Mouse (Mus musculus) kidney, adult 8-10 months (tissue): ENCODE results near the gene Pycr1.

Experiments
- DNase-seq, 2 experiments: peaks; one replicate each; pipeline ENCODE4 v3.0.0; 2022

Pycr1 gene

DNA sequence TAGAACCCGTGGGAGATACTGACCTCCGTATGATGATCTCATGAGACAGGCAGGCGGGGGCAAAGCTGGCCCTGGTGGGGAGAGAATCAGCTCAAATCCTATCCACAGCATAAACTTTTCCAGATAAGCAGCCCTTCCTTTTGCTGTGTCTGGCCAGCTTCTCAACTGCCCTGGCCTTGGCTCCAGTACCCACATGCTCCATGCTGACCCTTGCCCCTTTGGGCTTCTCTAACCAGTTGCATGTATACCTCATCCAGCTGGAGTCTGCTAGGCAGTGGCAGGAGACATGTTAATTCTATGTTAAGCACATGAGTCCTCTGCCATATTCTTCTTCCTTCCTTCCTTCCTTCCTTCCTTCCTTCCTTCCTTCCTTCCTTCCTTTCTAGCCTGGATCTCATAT, 11.2 kb upstream of the Pycr1 start:
- peak in 1 of 2 experiments; percentile 33 for DNase-seq

DNA sequence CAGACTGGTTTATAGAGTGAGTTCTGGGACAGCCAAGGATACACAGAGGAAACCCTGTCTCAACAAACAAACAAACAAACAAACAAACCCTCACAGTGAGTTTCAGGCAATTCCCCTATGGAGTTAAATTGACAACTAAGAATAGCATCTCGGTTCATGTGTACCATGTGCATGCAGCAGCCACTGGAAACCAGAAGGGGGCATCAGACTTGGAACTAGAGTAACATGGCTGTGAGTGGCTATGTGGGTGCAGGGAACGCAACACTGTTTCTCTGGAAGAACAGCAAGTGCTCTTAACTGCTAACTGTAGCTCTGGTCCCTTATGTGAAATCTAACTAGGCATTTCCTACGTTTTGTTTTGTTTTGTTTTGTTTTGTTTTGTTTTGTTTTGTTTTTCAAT, 8.3 kb upstream of the Pycr1 start:
- DNase-seq = no peak

DNA sequence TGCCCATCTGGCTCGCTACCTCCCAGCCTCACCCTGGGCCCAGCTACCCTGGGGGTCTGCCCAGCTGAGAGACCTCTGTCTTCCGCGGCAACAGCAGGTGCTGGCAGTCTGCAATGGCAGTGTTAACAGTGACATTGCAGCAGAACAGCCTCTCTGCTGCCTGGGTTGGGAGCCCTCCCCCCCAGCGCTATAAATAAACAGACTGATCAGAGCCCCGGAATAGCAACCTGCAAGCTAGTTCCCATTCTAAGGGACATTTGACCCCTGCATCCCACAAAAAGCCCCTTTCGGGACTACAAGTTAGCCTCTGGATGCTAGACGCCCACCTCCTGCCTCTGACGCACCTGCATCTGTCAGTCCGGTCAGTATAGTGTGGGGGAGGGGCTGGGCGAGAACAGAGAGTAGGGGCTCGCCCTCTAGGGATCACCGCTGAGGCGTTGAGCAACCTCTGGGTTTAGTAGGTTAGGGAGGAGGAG, 4.5 kb upstream of the Pycr1 start, which contains the start of gene Myadml2:
Gene Myadml2, minus strand, starts transcription at position 158 of the 476 bp plus-strand sequence.
- no peak for DNase-seq

DNA sequence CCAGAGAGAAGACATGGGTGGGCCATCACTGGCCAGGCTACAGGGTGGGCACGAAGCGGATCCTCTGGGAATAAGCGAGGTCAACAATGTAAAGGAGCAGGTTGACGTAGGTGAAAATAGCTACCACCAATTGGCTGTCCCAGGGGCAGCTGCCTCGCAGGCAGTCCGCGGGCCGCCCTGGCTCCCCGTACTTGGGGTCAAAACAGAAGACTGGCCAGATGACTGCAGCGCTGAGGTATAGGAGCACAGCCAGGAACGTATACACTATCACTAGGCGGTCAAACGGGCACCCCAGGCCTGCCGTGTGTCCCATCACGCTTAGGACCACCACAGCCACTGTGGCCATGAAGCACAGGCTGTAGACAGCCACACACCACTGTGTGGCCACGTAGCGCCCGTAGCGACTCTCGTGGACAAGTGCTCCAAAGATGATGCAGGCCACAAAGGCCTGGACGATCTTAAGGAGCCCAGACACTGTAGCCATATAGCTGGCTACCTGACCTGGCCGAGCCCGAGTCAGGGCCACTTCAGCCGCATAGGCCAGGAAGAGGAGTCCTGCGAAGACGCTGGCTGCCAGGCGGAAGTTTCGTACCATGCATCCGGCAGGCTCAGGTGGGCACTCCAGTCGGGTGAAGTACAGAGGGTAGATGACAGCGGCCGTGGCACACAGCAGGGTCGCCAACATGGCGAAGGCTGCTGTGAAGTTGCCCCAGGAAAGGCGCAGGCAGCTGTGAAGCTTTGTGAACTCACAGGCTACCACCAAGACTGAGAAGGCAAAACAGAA, 3.7 kb upstream of the Pycr1 start:
- DNase-seq = no peak

DNA sequence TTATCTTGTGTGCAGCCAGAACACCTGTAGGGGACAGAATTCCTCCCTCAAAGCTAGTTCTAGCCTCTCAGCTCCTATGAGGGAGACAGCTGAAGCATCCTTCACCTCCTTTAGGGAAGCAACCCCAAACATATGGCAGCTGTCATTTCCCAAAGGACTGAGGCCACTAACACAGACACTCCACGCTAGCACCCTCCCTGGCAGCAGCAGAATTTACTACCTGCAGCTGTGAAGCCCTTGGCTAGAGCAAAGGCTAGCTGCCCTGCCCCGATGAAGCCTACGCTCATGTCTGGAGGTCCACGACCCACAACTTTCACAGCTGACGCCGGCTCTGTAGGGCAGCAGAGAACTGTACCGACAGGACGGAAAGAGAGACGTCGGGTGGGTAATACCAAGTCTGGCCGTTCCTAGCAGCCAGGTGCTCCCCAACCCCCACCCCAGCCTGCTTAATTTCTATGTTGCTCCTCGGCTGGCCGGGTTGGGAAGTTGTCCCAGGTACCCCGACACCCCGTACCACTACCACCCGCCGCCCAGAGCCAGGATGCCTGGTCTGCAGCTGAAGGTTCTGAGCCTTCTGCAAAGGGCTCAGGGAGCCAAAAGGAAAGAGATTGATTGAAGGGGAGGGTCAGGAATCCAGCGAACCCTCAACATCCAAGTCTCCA, 499 bp downstream of the Pycr1 start:
- DNase-seq = no peak

DNA sequence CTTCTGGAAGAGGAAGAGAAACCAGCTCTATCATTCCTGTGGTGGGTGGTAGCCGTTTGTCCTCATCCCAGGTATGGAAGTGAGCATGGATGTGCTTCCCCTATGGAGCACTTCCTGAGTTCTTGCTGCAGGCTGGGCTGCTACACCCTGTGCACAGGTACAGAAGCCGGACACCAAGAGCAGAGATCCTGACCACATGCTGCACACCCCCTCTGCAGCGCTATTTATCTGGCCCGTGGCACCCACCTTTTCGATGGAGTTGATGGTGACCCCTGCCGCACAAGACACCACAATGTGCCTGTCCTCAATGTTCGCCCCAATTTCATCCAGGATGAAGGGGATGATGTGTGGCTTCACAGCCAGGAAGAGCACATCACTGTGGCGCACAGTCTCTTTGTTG, 1.7 kb downstream of the Pycr1 start:
- no peak for DNase-seq

DNA sequence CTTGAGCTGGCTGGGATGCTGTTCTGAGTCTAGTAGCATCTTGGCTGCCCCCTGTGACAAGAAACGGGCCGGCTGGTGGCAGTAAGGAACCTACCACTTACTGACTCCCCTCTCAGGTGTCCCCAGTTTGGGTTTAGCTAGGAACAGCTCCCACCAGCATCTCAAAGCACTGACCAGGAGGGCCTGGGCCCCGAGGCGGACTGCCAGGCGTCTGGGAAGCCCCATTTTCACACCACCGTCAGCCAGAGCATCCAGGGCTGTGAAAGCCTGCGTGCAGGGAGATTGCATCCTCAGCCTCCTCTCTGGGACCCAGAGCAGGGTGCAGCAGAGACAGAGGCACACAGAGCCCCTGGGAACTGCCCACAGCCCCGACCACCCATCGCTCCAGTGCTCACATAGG, 2.3 kb downstream of the Pycr1 start:
- DNase-seq = no peak

DNA sequence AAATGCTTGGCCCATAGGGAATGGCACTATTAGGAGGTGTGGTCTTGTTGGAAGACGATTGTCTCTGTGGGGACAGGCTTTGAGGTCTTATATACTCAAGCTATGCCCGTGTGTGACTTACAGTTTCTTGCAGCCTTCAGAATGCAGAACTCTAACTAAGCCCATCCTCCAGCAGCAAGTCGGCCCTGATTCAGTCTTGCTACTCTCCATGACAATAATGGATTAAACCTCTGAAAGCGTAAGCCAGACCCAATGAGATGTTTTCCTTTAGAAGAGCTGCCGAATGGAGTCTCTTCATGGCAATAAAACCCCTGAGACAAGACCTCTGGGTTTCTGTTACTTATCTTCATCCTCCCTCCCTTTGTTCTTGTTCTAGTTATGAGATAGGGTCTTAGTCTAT, 8.8 kb downstream of the Pycr1 start:
- DNase-seq = no peak

DNA sequence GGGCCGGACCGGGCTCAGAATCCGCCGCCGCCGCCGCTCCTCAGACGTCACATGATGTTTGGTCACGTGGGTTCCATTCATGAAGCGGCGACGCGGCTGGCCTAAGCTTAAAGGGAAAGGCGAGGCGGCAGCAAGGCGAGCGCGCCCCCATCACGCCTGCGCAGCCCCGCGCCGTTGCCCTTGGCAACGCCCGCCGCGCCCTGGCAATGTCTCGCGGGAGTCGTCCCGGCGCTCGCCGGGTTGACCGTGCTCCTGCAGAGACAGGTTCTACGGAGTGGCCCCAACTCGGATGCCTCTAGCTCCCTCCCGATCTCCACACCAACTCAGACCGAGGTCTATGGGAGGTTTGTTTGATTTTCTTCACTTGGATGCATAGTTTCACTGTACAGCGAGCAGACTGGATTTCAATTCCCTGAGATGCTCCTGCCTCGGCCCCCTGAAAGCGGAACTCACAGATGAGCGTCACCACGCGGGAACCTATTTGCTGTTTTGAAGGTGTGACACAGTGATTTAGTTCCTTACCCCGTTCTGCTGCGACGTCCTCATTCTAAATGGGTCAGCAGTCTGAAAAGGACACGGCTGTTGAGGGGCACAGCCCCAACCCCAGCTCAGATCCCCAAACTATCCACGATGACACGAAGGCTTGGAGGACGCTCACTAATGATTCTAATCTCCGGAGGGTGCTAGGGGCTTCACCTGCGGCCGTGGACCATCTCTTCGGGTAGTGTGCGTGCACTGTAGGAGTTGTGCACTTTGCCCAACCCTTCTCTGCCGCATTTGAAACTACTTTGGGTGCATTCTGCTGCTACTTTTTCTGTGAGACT, 9.8 kb downstream of the Pycr1 start, which contains the start of gene Mafg:
Gene Mafg, minus strand, starts transcription at position 81 of the 824 bp plus-strand sequence.
- peak; percentile 95 for DNase-seq

DNA sequence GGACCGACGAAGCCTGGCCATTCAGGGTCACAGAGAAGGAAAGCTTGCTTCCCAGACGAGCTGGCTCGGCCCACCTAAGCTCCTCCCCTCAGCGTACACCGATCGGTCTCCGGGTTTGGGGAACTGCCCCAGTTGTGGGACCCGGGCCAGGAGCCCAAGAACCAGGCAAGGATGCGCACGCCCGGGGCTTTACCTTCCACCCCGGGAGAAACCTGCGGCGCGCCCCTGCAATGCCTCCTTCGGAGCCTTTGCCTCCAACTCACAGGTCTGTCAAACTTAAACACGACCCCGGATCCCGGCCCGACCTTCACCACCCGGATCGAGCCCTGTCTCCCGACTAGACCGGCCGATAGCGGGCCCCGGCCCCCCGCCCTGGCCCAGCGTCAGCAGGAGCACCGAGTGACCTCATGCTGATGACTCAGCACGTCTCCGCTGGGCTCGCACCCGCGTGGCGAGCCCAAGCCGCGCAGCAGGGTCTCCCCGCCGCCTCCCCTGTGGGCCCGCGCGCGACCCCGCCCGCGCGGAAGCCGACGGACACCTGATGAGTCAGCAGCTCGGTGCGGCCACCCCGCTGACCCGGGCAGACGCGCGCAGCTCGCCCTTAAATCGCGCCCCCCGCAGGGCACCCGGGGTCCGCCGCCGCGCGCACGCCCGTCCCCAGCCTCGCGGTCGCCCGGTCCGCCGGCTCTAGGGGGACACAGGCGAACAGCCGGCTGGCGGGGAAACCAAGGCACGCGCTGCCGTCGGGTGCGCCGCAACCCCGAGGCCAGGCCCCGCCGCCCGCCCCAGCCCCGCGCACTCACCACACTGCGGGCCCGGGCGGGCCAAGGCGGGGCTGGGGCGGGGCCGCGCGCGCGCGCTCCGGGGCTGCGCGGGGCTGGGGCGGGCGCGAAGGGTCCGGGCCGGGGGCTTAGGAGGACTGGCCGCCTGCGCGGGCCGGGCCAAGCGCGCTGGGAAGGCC, 10.7 kb downstream of the Pycr1 start:
- peak; percentile 86 to 88 for DNase-seq

DNA sequence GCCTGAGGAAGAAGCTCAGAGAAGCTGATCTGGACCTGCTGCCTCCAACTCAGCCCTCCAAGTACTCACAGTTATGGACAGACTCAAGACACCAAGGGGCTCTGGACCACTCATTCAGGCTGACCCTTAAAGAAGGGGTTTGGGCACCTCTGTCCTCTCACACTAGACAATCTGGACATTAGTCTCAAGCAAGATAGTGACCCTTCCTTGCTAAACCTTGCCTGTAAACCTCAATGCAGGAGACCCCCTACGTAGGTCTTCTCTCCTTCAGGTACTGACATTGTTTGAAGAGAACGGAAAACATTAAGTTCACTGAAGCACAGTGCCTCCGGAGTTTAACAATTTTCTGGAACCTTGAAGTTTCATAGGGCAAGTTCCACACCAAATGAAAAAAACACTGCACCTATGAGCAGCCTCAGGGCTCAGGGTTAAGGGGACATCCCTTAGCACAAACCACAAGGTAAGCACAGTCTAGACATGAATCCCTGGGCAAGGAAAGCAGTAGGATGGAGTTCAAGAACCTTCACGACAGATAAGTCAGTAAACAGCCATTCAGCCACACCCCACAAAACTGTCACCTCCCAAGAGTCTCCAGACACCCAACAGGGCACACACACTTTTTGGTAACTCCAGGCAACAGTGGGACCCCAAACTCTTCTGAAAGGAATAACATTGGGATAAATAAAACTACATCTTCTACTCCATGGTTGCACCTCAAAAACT, 11.7 kb downstream of the Pycr1 start:
- DNase-seq = no peak

DNA sequence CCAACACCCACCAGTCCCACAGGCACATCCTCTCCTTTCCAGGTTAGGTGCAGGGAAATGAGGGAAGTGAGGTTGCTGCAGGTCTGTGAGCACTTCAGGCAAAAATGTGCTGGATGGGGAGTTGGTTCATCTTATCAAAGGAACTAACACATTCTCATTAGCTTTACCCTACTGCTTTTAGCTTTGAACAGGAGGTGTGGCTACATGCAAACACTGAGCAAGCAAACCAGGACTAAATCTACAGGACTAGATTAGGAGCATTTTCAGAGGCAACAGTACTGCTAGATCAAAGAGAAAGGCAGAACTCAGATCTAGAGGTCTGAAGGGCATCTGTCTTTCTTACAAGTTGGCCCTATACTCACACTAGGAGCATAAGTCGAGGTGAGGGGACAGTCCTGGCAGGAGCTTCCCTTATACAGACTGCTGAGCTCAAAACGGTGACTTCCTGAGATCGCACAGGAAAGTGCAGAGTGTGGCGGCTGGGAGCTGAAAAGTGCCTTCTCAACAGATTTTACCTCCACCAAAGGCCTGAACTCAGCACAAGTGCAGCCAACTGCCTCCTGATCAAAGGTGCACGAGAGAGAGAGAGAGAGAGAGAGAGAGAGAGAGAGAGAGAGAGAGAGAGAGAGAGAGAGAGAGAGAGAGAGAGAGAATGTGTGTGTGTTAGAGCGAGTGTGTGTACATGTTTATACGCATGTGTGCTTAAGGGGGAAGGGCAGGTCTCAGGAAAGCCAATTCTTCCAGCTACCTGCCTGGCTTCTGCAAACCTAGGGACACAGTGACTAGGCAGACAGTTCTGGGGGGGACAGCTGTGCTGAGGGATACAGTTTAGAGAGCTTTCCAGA, 12.5 kb downstream of the Pycr1 start:
- DNase-seq = peak; percentile 75 to 77

DNA sequence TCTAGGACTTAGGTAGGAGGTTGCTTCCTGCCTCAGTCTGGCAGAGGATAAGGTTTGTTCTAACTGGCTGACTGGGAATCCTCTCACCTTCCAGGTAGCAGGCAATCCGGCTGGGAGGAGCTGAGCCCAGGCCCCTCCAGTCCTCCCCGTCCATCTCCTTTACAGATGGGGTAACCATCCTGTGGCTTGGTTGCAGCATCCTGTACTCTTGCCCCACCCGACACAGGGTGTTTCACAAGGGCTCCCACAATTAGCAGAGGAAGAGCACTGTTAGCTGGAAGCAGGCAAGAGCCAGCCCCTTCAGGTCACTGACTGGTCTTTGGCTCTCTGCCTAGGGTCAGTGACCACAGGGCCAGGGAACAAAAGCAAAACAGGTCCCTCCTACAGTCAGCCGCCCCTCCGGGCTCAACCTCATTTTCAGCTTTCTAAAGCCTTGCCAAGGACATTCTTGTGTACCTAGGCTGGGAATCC, 13.1 kb downstream of the Pycr1 start:
- DNase-seq = peak; percentile 86 to 89

DNA sequence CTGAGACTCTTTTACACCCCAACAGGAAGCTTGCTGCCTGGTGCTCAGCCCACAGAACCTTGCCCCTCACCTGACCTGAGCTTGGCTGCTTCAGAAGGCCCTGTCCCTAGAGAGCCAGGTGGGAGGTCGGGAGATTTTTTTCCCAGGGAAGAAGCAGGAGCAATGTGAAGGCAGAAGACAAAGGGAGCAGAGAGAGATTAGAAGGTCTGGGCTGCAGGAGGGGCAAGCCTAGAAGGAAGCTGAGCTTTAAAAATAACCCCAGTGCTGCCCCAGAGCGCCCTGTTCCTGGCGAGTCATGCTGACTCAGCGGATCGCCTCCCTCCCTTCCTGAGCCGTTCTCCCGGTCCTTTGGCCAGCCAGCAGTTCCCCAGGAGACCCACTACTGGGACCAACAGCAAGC, 13.7 kb downstream of the Pycr1 start:
- DNase-seq = peak; percentile 67 to 69

DNA sequence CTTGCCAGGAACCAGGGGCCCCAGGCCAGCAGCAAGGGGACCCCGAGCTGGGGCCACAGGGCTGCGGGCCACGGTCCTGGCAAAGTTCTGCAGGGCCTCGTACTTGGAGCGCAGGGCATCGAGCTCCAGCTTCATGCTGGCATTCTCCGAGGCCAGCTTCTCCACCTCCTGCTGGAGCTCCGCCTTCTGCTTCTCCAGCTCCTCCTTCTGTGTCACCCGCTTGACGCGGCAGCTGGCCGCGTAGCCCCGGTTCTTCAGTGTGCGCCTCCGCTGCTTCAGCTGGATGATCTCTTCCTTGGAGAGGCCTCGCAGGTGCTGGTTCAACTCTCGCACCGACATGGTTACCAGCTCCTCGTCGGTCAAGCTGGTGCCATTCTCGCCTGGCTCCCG, 14.2 kb downstream of the Pycr1 start:
- DNase-seq = peak; percentile 74

DNA sequence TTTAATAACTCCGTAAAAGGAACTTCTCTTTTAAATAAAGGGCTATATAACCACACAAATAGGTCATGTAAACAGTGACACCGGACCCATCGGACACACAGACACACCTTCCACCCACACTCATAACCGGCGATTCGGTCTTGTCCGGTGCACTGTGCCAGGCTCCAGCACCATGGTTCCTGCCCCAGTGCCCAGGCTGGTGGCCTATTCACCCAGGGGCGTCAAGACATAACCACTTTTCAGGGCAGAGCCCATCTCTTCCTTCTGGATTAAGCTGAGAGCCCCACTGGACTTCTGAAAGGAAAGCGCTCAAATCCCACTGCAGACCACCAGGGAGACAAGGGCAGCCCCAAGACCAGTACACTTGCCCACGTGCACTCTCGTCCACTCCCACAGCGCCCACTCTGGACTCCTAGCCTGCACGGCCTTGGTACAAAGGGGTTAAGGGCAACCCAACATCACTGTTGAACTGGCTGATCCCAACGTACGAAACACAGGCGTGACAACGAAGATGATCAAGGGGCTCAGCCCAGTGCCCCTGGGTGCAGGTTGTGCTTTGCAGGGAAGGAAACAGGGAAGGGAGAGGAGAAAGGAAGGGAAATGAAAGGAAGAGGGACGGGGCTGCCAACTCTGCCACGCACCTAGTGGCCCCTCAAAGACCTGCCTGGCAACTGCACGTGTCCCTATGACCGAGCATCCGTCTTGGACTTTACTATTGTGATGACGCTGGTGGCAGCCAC, 14.8 kb downstream of the Pycr1 start:
- DNase-seq = no peak

DNA sequence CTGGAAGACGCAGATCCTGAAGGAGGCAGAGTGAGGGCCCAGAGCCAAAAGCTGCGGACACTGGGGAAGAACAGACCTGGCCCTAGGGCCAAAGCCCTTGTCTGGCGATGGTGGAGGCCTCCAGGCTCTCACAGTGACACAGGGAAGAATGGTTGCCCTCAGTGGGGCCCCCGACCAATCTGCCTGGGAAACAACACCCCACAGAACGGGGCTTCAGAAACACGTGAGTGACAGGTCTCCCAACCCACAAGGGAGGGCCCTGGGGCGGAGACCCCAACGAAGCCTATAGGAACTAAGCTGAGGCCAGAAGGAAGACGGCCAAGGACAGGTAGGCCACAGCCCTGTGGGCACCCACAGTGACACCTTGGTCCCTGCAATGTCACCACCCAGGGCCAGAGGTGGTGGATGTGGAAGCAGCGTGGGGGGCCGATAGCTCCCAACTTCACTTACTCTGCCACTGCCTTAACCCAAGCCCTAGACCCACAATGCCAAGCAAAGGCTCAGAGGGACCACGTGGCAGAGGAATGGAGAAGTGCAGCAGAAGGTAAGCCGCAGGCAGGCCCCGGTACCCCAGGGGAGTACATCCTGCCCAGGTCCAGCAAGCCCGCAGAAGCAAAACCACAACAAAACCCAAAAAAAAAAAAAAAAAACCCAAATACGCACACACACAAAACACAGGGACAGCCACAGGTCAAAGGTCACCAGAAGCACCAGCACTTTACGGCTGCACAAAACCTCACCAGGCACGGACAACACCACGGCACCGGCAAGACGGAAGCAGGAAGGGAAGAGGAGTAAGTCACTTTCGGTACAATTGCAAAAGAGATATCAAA, 15.9 kb downstream of the Pycr1 start:
- DNase-seq = no peak

DNA sequence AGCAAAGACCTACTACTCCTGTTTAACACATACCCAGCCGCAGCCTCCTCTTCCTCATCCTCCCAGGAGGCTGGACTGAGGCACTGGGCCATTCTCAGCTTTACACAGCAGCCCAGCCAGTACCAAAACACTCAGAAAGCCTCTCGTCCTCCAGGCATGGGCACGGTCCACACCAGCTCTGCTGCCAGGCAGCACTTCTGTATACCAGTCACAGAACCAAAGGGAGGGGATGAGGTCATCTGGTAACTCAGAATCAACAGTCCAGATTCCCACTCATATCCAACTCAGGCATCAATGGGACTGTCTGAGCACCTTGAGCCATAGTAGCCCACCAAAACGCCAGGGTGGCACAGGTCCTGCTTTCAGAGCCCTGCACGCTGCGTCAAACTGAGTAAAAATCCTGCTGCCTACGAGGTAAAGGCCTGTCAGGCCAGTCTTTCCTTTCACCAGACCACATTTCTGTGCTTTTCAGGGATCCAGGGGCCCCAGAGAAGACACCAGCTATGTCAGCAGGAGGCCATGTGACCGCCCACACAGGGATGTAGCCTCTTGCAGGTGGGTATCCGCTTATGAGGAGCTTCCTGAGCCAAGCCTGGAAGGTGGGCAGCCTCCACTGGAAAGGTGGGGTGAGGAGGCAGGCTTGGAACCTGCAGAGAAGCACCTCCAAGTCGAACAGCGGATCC, 16.6 kb downstream of the Pycr1 start:
- no peak for DNase-seq
